Mouse (Mus musculus): ENCODE measurements around the gene Nkap. TPM values are rescaled to one million over a fixed set of nuclear protein-coding genes. Genes with fewer than 3 reads are reported as not detected.
A peak's percentile ranks its signal among the peaks of the same experiment; 100 is the strongest.

Gene Nkap
- total RNA-seq, 1 experiment, result 10.9 TPM

GRCm38 (mm10) chrX:37095106-37095768 lies 31.4 kb upstream of the Nkap start:
- no peak overlapping the region for H3K4me3 ChIP-seq (ENCODE audit: insufficient read depth in 1 of 2, low read depth in 1 of 2, low read length in 2 of 2, poor library complexity in 1 of 2, severe bottlenecking in 1 of 2)
- no peak for TF ChIP-seq MAFK (IDR thresholded peaks at IDR 0.05; ENCODE audit: insufficient read depth, low read depth, low read length)
- no peaks in the 10 kb centered on the region for H3K4me1 ChIP-seq (ENCODE audit: control insufficient read depth in 2 of 2, insufficient read depth in 2 of 2, low read length in 2 of 2, poor library complexity in 1 of 2)
- H3K9ac ChIP-seq (ENCODE audit: insufficient read depth, low read depth, low read length, poor library complexity, severe bottlenecking), result no peak overlapping the region
- in situ Hi-C loops (cut with MboI; ENCODE audit: low sequenced_read_pairs in 2 of 2, unreplicated experiment in 2 of 2), result no loop called here
- no peaks in the 10 kb centered on the region; the same call in 1 of the 2 replicates for H3K36me3 ChIP-seq (ENCODE audit: control insufficient read depth, insufficient read depth, low read length, poor library complexity, severe bottlenecking)
- no peak overlapping the region for H3K27ac ChIP-seq (ENCODE audit: insufficient read depth, low read depth, low read length, poor library complexity, severe bottlenecking)
- DNase-seq (ENCODE audit: low read depth, low spot score), result no peak
- H3K9me3 ChIP-seq (ENCODE audit: control insufficient read depth, insufficient read depth, low read depth, low read length), result no peaks in the 10 kb centered on the region

DNA sequence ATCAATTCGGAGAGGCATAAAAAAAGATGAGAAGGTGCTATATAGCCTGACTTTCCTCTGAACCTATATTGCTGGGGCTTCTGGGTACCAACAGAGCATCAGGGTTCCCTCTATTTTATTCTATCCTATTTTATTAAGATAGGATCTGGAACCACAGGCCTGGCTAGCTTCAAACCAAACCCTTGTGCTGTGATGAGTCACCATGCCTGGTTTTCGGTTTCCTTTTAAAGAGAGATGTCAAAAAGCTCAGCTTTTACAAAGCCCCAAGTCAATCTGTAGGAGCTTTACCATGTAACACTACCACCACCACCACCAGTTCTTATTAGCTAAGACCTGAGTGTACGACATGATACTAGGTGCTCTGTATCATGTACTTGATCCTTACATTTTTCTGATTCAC lies 27.9 kb upstream of the Nkap start:
- no peak overlapping the region for H3K4me3 ChIP-seq (ENCODE audit: insufficient read depth in 1 of 2, low read depth in 1 of 2, low read length in 2 of 2, poor library complexity in 1 of 2, severe bottlenecking in 1 of 2)
- in situ Hi-C loops (cut with MboI; ENCODE audit: low sequenced_read_pairs in 2 of 2, unreplicated experiment in 2 of 2), result no loop called here
- no peaks in the 10 kb centered on the region for H3K4me1 ChIP-seq (ENCODE audit: control insufficient read depth in 2 of 2, insufficient read depth in 2 of 2, low read length in 2 of 2, poor library complexity in 1 of 2)
- no peaks in the 10 kb centered on the region for H3K9me3 ChIP-seq (ENCODE audit: control insufficient read depth, insufficient read depth, low read depth, low read length)
- TF ChIP-seq MAFK (IDR thresholded peaks at IDR 0.05; ENCODE audit: insufficient read depth, low read depth, low read length) (no peak), HCFC1 (IDR thresholded peaks at IDR 0.05; ENCODE audit: borderline replicate concordance, insufficient read depth, low read length) (no peak), CHD2 (IDR thresholded peaks at IDR 0.05; ENCODE audit: low read depth, low read length) (no peak), ZNF384 (IDR thresholded peaks at IDR 0.05; ENCODE audit: low read depth, low read length) (no peak), ZC3H11A (IDR thresholded peaks at IDR 0.05; ENCODE audit: borderline replicate concordance, low read depth, low read length) (no peak)
- H3K27ac ChIP-seq (ENCODE audit: insufficient read depth, low read depth, low read length, poor library complexity, severe bottlenecking), result no peak overlapping the region
- H3K36me3 ChIP-seq (ENCODE audit: control insufficient read depth, insufficient read depth, low read length, poor library complexity, severe bottlenecking), result no peaks in the 10 kb centered on the region; the same call in 1 of the 2 replicates
- DNase-seq (ENCODE audit: low read depth, low spot score), result no peak
- no peak overlapping the region for H3K9ac ChIP-seq (ENCODE audit: insufficient read depth, low read depth, low read length, poor library complexity, severe bottlenecking)

DNA sequence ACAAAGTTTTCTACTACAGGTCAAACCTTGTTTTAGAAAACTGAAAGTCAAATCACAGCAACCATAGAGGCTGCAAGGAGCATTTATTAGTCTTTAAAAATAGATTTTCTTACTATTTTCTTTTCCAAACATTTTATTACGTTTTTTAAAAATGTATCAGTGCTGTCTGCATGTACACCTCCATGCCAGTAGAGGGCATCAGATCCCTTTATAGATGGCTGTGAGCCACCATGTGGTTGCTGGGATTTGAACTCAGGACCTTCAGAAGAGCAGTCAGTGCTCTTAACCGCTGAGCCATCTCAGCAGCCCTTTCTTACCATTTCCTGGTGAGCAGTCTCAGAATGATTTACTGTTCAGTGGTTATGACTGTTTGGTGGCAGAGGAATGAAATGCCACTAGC lies 22.8 kb upstream of the Nkap start:
- no peak overlapping the region for H3K4me3 ChIP-seq (ENCODE audit: insufficient read depth in 1 of 2, low read depth in 1 of 2, low read length in 2 of 2, poor library complexity in 1 of 2, severe bottlenecking in 1 of 2)
- H3K9ac ChIP-seq (ENCODE audit: insufficient read depth, low read depth, low read length, poor library complexity, severe bottlenecking), result no peak overlapping the region
- H3K36me3 ChIP-seq (ENCODE audit: control insufficient read depth, insufficient read depth, low read length, poor library complexity, severe bottlenecking), result no peaks in the 10 kb centered on the region; the same call in 1 of the 2 replicates
- no peaks in the 10 kb centered on the region for H3K9me3 ChIP-seq (ENCODE audit: control insufficient read depth, insufficient read depth, low read depth, low read length)
- no peak overlapping the region for H3K27ac ChIP-seq (ENCODE audit: insufficient read depth, low read depth, low read length, poor library complexity, severe bottlenecking)
- in situ Hi-C loops (cut with MboI; ENCODE audit: low sequenced_read_pairs in 2 of 2, unreplicated experiment in 2 of 2), result no loop called here
- H3K4me1 ChIP-seq (ENCODE audit: control insufficient read depth in 2 of 2, insufficient read depth in 2 of 2, low read length in 2 of 2, poor library complexity in 1 of 2), result no peaks in the 10 kb centered on the region
- TF ChIP-seq ZC3H11A (IDR thresholded peaks at IDR 0.05; ENCODE audit: borderline replicate concordance, low read depth, low read length) (no peak), CHD2 (IDR thresholded peaks at IDR 0.05; ENCODE audit: low read depth, low read length) (no peak), HCFC1 (IDR thresholded peaks at IDR 0.05; ENCODE audit: borderline replicate concordance, insufficient read depth, low read length) (no peak), MAFK (IDR thresholded peaks at IDR 0.05; ENCODE audit: insufficient read depth, low read depth, low read length) (no peak), ZNF384 (IDR thresholded peaks at IDR 0.05; ENCODE audit: low read depth, low read length) (no peak)
- DNase-seq (ENCODE audit: low read depth, low spot score), result no peak

DNA sequence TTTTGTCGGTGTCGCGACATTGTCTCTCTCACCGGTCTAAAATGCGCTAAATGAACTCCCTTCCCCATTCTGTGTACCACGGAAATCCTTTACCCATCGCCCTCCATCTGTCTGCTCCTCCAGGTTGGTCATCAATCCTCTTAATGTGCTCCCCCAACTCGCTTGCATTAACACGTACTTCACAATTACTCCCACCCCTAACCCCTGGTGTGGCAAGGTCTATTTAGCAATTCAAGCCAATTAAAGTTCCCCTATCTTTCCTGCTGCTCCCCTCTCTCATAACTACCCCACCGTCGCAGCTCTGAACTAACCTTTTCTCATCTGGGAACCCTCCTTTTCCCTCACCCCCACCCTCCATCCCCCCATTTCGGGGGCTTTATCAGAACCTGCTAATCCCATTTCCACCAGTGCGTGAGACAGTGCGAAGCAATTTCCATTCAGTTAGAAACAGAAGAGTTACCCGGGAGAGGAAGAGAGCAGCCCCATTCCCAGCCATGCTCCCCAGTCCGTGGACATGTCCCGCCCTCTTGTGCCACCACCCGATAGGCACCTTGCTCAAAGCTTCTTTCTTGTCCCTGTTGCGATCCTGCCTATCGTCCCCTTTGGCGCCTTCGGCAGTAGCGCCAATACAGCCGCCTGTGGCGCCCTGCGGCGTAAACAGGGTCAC lies 16.9 kb upstream of the Nkap start:
- Histone ChIP-seq H3K9me3 (ENCODE audit: control insufficient read depth, insufficient read depth, low read depth, low read length) (no peaks in the 10 kb centered on the region), H3K4me1 (ENCODE audit: control insufficient read depth in 2 of 2, insufficient read depth in 2 of 2, low read length in 2 of 2, poor library complexity in 1 of 2) (no peaks in the 10 kb centered on the region), H3K4me3 (ENCODE audit: insufficient read depth in 1 of 2, low read depth in 1 of 2, low read length in 2 of 2, poor library complexity in 1 of 2, severe bottlenecking in 1 of 2) (peak overlapping the region; percentile 80 to 93), H3K27ac (ENCODE audit: insufficient read depth, low read depth, low read length, poor library complexity, severe bottlenecking) (peak overlapping the region; percentile 66), H3K9ac (ENCODE audit: insufficient read depth, low read depth, low read length, poor library complexity, severe bottlenecking) (peak overlapping the region; percentile 93), H3K36me3 (ENCODE audit: control insufficient read depth, insufficient read depth, low read length, poor library complexity, severe bottlenecking) (no peaks in the 10 kb centered on the region; the same call in 1 of the 2 replicates)
- TF ChIP-seq HCFC1 (IDR thresholded peaks at IDR 0.05; ENCODE audit: borderline replicate concordance, insufficient read depth, low read length) (no peak), ZC3H11A (IDR thresholded peaks at IDR 0.05; ENCODE audit: borderline replicate concordance, low read depth, low read length) (no peak), MAFK (IDR thresholded peaks at IDR 0.05; ENCODE audit: insufficient read depth, low read depth, low read length) (no peak), ZNF384 (IDR thresholded peaks at IDR 0.05; ENCODE audit: low read depth, low read length) (no peak)
- no peak for DNase-seq (ENCODE audit: low read depth, low spot score)
- in situ Hi-C loops (cut with MboI; ENCODE audit: low sequenced_read_pairs in 2 of 2, unreplicated experiment in 2 of 2), result no loop called here
